Mouse (Mus musculus) ES-Bruce4 (cell line): ENCODE measurements around the gene Ercc6. TPM values are rescaled to one million over a fixed set of nuclear protein-coding genes. Genes with fewer than 3 reads are reported as not detected.

ENCODE experiments used
- H3K27ac ChIP-seq: 2 replicates; pipeline ENCODE4 v1.5.1; 2012; ENCODE audit warnings: low read length, inconsistent platforms; ENCODE audit not compliant: insufficient read depth
- H3K27me3 ChIP-seq: 2 replicates; pipeline ENCODE4 v1.6.1; 2012; ENCODE audit warnings: mild to moderate bottlenecking, low read length, inconsistent platforms; ENCODE audit not compliant: control insufficient read depth, poor library complexity, insufficient read depth, severe bottlenecking
- H3K36me3 ChIP-seq: 2 replicates; pipeline ENCODE4 v1.6.1; 2012; ENCODE audit warnings: inconsistent platforms, mild to moderate bottlenecking, low read length, moderate library complexity; ENCODE audit not compliant: control insufficient read depth, poor library complexity, insufficient read depth, severe bottlenecking
- H3K4me1 ChIP-seq: one replicate; pipeline ENCODE4 v1.8.1; 2011; ENCODE audit warnings: low read length; ENCODE audit not compliant: control insufficient read depth, insufficient read depth
- H3K4me3 ChIP-seq: 2 replicates; pipeline ENCODE4 v1.5.1; 2011; ENCODE audit warnings: low read depth, mild to moderate bottlenecking, low read length
- H3K9ac ChIP-seq: 2 replicates; pipeline ENCODE4 v1.6.1; 2012; ENCODE audit warnings: low read depth, mild to moderate bottlenecking, inconsistent platforms; ENCODE audit not compliant: poor library complexity, severe bottlenecking
- H3K9me3 ChIP-seq: replicated peaks from 2 replicates; pipeline ENCODE4 v1.6.1; 2012; ENCODE audit warnings: mild to moderate bottlenecking, low read length, inconsistent platforms; ENCODE audit not compliant: control insufficient read depth, poor library complexity, insufficient read depth, severe bottlenecking
- CTCF ChIP-seq: IDR thresholded peaks from one replicate; pipeline ENCODE4 v1.8.1; 2011; ENCODE audit warnings: low read depth, low read length
- EP300 ChIP-seq: IDR thresholded peaks from 2 replicates; pipeline ENCODE4 v1.6.1; 2011; ENCODE audit warnings: low read depth, low read length; ENCODE audit not compliant: insufficient read depth
- POLR2A ChIP-seq: IDR thresholded peaks from one replicate; pipeline ENCODE4 v1.8.1; 2011; ENCODE audit warnings: low read length; ENCODE audit not compliant: insufficient read depth
- polyA plus RNA-seq: library from polyadenylated mRNA; stranded (reverse); fragments of >200 nt; gene quantifications from 2 replicates; pipeline ENCODE4 v1.2.4, GENCODE M21; 2011; ENCODE audit warnings: low read depth; ENCODE audit not compliant: missing spikeins, insufficient read depth, insufficient read length

Ercc6 gene
- polyA plus RNA-seq, 1 experiment: 22.8 TPM

DNA sequence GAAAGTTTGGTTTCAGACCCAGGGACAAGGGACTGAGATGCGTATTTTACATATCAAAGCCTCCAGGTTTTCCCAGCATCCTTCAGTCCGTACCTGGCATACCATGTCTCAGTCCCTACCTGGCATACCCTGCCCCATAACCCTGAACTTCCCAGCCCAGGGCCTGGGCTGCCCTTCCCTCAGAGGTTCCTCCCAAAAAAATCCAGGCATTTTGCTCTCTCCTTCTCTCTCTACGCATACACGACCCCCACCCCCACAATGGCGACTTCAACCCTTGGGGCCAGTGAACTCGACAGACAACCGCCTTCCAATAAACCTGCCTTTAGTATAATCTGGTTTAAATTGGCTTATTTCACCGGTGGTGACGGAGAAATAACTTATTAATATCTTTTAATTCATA is 409 bp upstream of the Ercc6 start:
- H3K27ac ChIP-seq: no peak overlapping the region
- no peaks in the 10 kb centered on the region for H3K9me3 ChIP-seq
- no peak overlapping the region for H3K9ac ChIP-seq
- no peak for TF ChIP-seq EP300
- TF ChIP-seq POLR2A: no peak
- no peak for TF ChIP-seq CTCF
- no peaks in the 10 kb centered on the region for H3K27me3 ChIP-seq
- H3K36me3 ChIP-seq: no peaks in the 10 kb centered on the region
- H3K4me1 ChIP-seq: no peaks in the 10 kb centered on the region
- H3K4me3 ChIP-seq: no peak overlapping the region

DNA sequence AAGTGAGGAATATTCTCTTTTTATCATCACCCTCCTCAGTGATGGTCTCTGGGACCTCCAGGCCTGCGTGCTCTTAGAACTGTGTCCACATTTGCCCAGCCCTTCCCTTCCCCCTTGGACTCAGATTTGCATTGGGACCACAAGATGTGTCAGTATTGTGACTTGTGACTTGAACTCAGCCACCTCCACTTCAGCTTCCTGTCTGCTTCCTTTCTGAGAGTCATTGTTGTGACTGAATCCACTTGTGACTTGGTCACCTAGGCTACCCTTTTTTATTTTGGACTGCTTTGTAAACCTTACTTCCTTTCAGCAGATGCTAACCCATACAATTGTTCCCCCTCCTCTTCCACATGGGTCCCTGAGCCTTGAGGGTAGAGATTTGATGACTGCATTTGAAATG is 2.8 kb downstream of the Ercc6 start:
- H3K27me3 ChIP-seq: no peaks in the 10 kb centered on the region
- TF ChIP-seq EP300 (no peak), POLR2A (no peak), CTCF (no peak)
- H3K9ac ChIP-seq: no peak overlapping the region
- no peaks in the 10 kb centered on the region for H3K4me1 ChIP-seq
- no peak overlapping the region for H3K27ac ChIP-seq
- no peak overlapping the region for H3K4me3 ChIP-seq
- H3K9me3 ChIP-seq: 0 out of 2 replicates have a peak, but pooled peaks cover 2% of the 10 kb centered on the region
- peaks cover 4% of the 10 kb centered on the region; the same call in 1 of the 2 replicates for H3K36me3 ChIP-seq

GRCm38 (mm10) chr14:32518543-32518942 is 5.2 kb downstream of the Ercc6 start:
- H3K9ac ChIP-seq: no peak overlapping the region
- no peak overlapping the region for H3K4me3 ChIP-seq
- H3K36me3 ChIP-seq: peaks cover 4% of the 10 kb centered on the region; the same call in 1 of the 2 replicates
- 0 out of 2 replicates have a peak, but pooled peaks cover 2% of the 10 kb centered on the region for H3K9me3 ChIP-seq
- no peak overlapping the region for H3K27ac ChIP-seq
- H3K27me3 ChIP-seq: no peaks in the 10 kb centered on the region
- TF ChIP-seq EP300 (no peak), CTCF (no peak), POLR2A (no peak)
- H3K4me1 ChIP-seq: no peaks in the 10 kb centered on the region

DNA sequence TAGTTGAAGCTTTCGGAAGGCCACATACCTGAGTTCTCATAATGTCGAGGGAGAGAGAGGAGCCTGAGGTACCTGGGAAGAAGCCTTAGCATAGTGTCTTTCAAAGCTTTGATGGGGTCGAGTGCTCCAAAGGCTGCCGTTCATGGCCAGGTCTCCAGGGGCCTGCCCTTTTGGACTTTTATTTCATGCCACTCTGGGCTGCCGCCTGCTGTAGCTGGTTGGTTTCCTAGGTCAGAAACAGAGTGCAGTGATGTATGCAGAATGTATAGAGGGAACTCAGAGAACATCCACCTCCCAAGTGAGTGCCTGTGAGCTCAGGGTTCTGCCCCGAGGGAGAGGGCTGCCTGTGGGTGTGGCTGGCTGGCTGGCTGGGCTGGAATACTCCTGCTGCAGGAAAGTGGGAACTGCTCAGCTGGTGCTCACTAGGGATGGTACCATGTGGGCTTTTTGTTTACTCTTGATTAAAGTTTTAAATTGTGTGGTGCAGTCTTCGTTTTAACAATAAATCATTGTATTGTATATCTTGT is 7.1 kb downstream of the Ercc6 start:
- Histone ChIP-seq H3K27ac (no peak overlapping the region), H3K4me1 (no peaks in the 10 kb centered on the region), H3K9me3 (0 out of 2 replicates have a peak, but pooled peaks cover 2% of the 10 kb centered on the region), H3K36me3 (peaks cover 4% of the 10 kb centered on the region; the same call in 1 of the 2 replicates), H3K27me3 (no peaks in the 10 kb centered on the region), H3K9ac (no peak overlapping the region), H3K4me3 (no peak overlapping the region)
- TF ChIP-seq POLR2A (no peak), CTCF (no peak), EP300 (no peak)

DNA sequence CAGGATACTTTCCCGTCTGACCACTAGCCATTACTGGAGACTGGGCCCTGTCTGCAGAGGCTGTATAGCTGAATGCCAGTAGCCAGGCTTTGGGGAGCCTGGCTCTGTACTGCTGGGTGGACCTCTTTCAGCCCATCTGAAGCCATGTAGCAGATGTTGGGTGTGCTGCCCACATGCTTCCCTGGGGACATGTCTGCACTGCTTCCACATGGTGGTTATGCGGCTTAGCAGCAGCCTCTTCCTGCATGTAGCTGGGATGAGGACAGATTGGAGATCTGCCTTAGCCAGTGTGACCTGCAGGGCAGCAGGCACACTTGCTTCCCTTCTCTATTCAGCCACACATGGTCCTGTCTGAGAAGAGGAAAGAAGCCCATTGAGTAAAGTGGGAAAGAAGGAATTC is 9.0 kb downstream of the Ercc6 start:
- no peak overlapping the region for H3K4me3 ChIP-seq

GRCm38 (mm10) chr14:32524071-32524470 is 10.8 kb downstream of the Ercc6 start:
- H3K27me3 ChIP-seq: no peaks in the 10 kb centered on the region
- no peaks in the 10 kb centered on the region for H3K9me3 ChIP-seq
- H3K4me1 ChIP-seq: no peaks in the 10 kb centered on the region
- H3K9ac ChIP-seq: no peak overlapping the region
- H3K36me3 ChIP-seq: peaks cover 4% of the 10 kb centered on the region
- no peak overlapping the region for H3K27ac ChIP-seq
- H3K4me3 ChIP-seq: no peak overlapping the region
- TF ChIP-seq CTCF (no peak), POLR2A (no peak), EP300 (no peak)

More for the DNA sequence above, 9.0 kb downstream of the Ercc6 start:
- Histone ChIP-seq H3K9ac (no peak overlapping the region), H3K27me3 (no peaks in the 10 kb centered on the region), H3K36me3 (peaks cover 4% of the 10 kb centered on the region; the same call in 1 of the 2 replicates), H3K9me3 (0 out of 2 replicates have a peak, but pooled peaks cover 2% of the 10 kb centered on the region), H3K27ac (no peak overlapping the region), H3K4me1 (no peaks in the 10 kb centered on the region)
- TF ChIP-seq CTCF: no peak
- no peak for TF ChIP-seq EP300
- TF ChIP-seq POLR2A: no peak
